Mouse (Mus musculus) liver, postnatal 0 days (tissue): ENCODE measurements around the gene Max.

Experiments used
- CTCF ChIP-seq: sonication (generic); IDR thresholded peaks from 2 replicates; pipeline ENCODE4 v1.5.1; 2016; ENCODE audit warnings: antibody characterized with exemption, low read depth
- EP300 ChIP-seq: IDR thresholded peaks from 2 replicates; pipeline ENCODE4 v1.6.1; 2016; ENCODE audit warnings: antibody characterized with exemption, low read depth, mild to moderate bottlenecking

DNA sequence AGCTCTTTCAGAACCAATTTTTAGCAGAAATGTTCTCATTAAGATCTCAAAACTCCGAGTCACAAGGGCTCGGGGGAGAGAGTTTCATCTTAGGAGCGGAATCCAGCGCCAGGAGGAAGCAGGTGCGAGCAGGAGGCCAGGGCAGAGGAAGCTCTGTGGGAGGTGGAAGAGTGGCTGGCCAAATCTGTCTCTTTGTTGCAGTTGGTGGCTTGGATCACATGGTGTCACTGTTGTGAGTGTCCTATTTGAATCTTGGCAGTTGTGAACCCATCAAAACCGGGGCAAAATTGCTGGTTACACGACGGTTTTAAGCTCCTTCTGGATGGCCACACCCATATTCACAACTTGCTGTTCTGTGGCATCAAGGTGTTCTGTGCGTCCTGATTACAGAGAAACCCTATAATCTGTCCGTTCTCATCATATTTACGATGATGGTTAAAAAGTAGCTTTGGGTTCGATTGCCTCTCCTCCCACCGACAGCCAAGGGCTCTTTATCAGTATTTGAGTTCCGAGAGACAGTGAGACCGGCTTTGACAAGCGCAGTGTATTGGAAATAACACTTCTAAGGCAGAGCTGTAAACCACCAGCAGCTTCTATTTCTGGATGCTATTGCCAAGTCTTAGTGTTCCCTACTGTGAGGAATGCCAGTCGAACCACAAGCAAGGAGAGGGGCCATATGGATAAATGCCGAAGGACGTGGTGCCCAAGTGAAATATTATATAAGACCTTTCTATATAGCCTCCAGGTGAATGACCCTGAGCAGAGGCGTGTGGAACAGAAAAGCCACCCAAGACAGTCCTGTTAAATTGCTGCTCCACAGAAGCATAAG, 47.4 kb upstream of the Max start:
- TF ChIP-seq CTCF: peak; percentile 45
- TF ChIP-seq EP300: no peak
